Mouse (Mus musculus) thymus, postnatal 4 days (tissue): ENCODE data around the gene Ccdc34.

Experiments used
- DNase-seq: peaks from one replicate; pipeline ENCODE4 v3.0.0; 2021

The Ccdc34 gene

GRCm38 (mm10) chr2:110017616-110018505 lies at the start of gene Ccdc34:
TSS of gene Ccdc34 (plus strand) at chr2:110017817.
- peak; percentile 92 for DNase-seq

DNA sequence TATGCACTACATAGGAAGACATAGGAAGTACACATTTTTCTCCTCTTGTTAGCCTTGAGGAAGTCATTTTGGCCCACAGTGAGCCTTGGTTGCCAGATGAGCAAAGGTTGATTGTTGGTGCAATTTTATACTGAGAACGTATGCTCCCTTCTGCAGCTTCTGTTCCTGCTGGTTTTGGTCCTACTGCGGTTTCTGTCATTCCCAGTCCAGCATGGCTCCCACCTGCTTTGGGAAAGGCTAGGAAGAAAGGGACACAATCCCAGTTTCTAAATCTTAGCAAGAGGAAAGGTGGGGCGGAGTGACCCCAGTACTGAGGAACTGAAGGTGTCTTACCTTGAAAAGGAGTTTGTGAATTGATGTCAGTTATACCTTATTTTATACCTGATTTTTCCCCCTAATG lies 48.2 kb upstream of the Ccdc34 start:
- DNase-seq = no peak

GRCm38 (mm10) chr2:109969926-109970532 lies 47.6 kb upstream of the Ccdc34 start:
- no peak for DNase-seq

DNA sequence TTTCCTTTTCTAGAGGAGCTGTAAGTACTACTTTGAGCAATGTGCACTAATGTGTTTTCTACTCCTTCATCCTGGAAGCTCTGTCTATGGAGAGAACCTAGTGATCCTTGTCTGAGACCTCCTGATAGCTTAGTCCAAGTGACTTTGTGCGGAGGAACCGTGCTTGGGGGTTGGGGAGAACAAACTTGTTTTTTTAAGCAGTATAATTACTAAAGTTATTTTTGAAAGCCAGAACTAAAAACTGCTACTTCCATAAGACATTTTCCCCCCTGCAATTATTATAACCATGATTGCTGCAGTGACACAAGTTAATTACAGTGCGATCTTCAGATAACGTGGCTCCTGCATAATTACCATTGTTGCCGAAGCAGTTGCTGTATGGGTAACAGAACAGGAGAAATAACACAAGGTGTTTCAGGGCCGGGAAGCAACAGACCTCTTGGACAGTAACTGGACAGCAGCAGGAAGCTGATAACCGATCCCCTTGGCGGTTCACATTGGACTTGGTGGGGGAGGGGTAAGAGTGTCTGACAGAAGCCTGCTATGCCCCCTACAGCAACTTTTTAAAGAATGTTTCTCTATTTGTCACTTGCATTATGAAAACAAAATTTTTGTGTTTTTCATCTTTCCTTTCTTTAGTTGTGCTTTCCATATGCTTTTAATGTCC lies 46.7 kb upstream of the Ccdc34 start:
- DNase-seq = no peak

- no peak for DNase-seq
Measured at GRCm38 (mm10) chr2:109972310-109972709, 45.3 kb upstream of the Ccdc34 start.

GRCm38 (mm10) chr2:109972922-109973321 lies 44.7 kb upstream of the Ccdc34 start:
- DNase-seq = no peak

DNA sequence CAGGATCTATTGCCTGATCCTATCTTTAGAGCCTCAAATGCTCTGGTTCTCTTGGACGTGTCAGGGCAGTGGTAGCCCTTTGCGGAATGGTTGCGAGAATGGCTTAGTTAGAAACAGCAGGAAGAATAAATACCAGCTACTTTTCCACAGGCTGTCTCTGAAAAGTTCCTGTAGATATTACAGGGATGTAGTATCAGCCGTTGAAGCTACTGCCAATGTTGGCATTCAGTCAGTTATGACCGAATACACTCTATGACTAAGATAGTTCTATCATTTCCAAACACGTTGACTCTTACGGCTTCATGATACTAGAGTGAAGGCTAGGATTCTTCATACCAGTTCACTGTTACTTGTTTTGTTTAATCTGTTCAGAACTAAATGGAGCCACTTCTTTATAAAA lies 42.8 kb upstream of the Ccdc34 start:
- DNase-seq = no peak

GRCm38 (mm10) chr2:109976181-109976580 lies 41.4 kb upstream of the Ccdc34 start:
- DNase-seq = no peak

- no peak for DNase-seq
Measured at GRCm38 (mm10) chr2:109977322-109977721, 40.3 kb upstream of the Ccdc34 start.

DNA sequence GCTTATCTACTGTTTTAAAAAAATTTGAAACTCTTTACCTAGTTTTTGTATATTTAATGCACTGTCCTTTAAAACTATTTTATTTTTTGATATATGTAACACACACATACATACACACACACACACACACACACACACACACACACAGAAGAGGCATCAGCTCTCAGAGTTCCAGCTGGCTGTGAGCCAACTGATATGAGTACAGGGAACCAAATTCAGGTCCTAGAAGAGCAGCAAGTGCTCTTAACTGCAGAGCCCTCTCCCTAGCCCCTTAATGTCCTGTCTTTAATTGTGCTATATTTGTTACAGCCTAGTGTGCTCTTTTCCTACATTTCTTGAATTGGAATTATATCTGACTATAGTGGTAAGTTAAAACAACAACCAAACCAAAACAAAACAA lies 38.4 kb upstream of the Ccdc34 start:
- DNase-seq = no peak

DNA sequence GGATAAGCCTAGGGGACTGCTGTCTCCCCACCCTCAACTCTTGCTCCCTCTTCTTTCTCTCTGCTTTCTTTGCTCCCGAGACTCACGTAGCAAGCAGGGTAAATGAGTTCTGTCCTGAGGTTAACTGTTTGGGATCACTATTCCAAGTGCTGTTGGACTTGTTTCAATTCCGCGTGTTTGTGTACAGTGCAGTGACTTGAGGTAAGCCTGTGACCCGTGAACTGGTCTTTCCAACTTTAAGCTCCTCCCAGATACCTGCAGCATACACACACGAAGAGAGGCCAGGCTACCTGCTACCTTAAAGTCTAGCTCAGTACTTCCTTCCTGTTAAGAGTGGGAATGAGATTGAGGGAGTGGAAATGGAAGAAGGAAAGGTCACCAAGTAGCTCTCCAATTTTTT lies 34.2 kb upstream of the Ccdc34 start:
- no peak for DNase-seq

- DNase-seq = no peak
Measured at GRCm38 (mm10) chr2:109984930-109985329, 32.7 kb upstream of the Ccdc34 start.

- no peak for DNase-seq
Measured at GRCm38 (mm10) chr2:109985560-109985959, 32.1 kb upstream of the Ccdc34 start.

DNA sequence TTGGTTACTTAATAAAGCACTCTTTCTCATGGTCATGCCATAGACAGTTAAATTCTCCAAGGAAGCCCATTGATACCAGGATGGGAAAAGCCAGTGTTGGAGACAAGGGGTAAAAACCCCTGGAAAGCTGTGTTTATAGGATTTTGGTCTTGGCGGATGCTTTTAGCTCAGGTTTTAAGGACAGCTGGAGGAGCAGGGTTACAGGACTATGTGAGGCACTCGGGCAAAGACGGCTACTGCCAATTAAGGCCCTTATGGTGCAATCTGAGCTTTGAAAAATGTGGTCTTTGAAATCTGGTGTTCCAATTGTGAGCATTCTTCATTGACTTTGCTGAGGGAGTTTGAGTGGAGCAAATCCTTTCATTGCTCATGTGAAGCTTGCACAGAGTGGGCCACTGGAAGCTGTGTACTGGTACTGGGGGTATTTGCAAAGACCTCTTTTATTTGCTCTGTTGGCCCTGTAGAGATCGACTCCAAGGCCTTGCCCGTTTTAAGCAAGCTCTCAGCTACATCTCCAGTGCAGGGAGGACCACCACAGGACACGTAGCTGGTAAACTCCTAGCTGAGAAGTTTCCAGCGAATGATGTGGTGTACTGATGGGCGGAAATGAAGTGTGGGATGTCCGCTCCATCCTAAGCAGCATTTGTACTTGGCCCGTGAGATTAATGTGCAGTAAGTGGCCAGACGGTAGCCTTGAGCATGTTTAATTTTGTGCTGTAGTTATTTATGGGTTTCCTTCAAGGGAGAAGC lies 31.4 kb upstream of the Ccdc34 start:
- no peak for DNase-seq

GRCm38 (mm10) chr2:109987946-109988345 lies 29.7 kb upstream of the Ccdc34 start:
- DNase-seq = no peak

GRCm38 (mm10) chr2:109989196-109989595 lies 28.4 kb upstream of the Ccdc34 start:
- DNase-seq = no peak

- no peak for DNase-seq
Measured at GRCm38 (mm10) chr2:109989679-109990473, 27.7 kb upstream of the Ccdc34 start.

GRCm38 (mm10) chr2:109991754-109992153 lies 25.9 kb upstream of the Ccdc34 start:
- no peak for DNase-seq

DNA sequence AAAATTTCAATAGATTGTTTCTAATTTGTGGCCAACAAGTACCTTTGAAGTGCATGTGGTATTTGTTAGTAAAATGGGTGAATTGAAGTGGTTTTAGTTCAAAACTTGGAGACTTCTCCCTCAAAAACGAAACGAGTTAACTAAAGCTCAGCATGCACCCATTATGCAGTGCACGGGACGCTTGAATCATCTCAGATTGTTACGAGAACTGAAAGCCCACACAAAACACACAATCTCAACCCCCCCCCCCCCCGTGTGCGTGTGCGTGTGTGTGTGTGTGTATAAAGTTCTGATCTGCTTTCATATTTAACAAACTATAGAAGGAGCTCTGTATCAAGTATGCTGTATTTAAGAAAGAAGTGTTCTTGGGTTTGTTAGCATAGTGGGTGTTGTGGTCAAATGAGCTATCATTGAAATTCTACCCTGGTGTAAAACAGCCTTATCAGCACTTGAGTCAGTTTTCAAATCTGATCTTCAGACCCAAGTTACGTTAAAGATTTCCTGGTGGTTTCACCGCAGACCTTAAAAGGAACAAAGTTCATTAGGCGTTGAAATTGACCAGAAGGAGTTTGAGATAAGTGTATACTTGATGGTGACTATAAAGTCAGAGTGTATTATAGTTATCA lies 25.1 kb upstream of the Ccdc34 start:
- DNase-seq = no peak

GRCm38 (mm10) chr2:109993404-109993803 lies 24.2 kb upstream of the Ccdc34 start:
- DNase-seq = no peak

GRCm38 (mm10) chr2:109995061-109995460 lies 22.6 kb upstream of the Ccdc34 start:
- DNase-seq = no peak

DNA sequence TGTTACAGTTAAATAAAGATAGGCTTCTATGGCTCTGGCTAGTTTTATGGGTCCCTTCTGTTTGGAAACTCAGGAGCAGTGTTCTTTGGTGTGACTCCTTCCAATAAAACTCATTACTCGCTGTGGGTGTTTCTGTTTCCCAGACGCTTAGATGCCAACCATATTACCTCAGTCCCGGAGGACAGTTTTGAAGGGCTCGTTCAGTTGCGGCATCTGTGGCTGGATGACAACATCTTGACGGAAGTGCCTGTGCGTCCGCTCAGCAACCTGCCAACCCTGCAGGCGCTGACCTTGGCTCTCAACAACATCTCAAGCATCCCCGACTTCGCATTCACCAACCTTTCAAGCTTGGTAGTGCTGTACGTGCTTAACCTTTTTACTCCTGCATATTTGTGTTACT lies 21.2 kb upstream of the Ccdc34 start:
- no peak for DNase-seq
